Mouse (Mus musculus) embryonic facial prominence, embryonic 10.5 days (tissue): ENCODE measurements at regions not wholly inside any gene's neighbourhood (a gene's known extent, or its start where the extent isn't known, plus 50 kb on each side); places are given as distances from the start of the nearest gene placed in this dataset.

Experiments
- DNase-seq: peaks from one replicate; pipeline ENCODE4 v3.0.0-alpha.2; 2017; ENCODE audit warnings: low spot score
- H3K27ac ChIP-seq: fragments of 300-500 bp; sonication (generic); replicated peaks from 2 replicates; pipeline ENCODE4 v1.5.1; 2016; ENCODE audit warnings: mild to moderate bottlenecking
- H3K27me3 ChIP-seq: fragments of 300-500 bp; sonication (generic); replicated peaks from 2 replicates; pipeline ENCODE4 v1.6.1; 2016; ENCODE audit warnings: low read depth, mild to moderate bottlenecking; ENCODE audit not compliant: poor library complexity, severe bottlenecking
- H3K36me3 ChIP-seq: fragments of 300-500 bp; sonication (generic); replicated peaks from 2 replicates; pipeline ENCODE4 v1.6.1; 2016; ENCODE audit warnings: mild to moderate bottlenecking, moderate library complexity
- H3K4me1 ChIP-seq: fragments of 300-500 bp; sonication (generic); 2 replicates; pipeline ENCODE4 v1.6.1; 2016
- H3K4me3 ChIP-seq: fragments of 300-500 bp; sonication (generic); 2 replicates; pipeline ENCODE4 v1.5.1; 2016; ENCODE audit warnings: mild to moderate bottlenecking, moderate library complexity
- H3K9me3 ChIP-seq: fragments of 300-500 bp; sonication (generic); 2 replicates; pipeline ENCODE4 v1.6.1; 2016; ENCODE audit warnings: mild to moderate bottlenecking
- WGBS: fragments of 180-500 bp; shearing (Covaris S2); methylation state at CpG from one replicate; pipeline ENCODE4 v1.1.7; 2016; 5-methylcytosine and 5-hydroxymethylcytosine counted together

- H3K36me3 ChIP-seq, result no peaks in the 10 kb centered on the region
Observed at GRCm38 (mm10) chr4:153567329-153567973, 84.8 kb upstream of the Ajap1 start.

GRCm38 (mm10) chr4:153573180-153573769, 90.7 kb upstream of the Ajap1 start:
- Histone ChIP-seq H3K9me3 (no peaks in the 10 kb centered on the region), H3K4me3 (no peak overlapping the region), H3K36me3 (no peaks in the 10 kb centered on the region), H3K27ac (no peak overlapping the region), H3K4me1 (peaks cover 4% of the 10 kb centered on the region), H3K27me3 (0 out of 2 replicates have a peak, but pooled peaks cover 2% of the 10 kb centered on the region)
- 66% methylated on average over 9 of the region's 9 CpGs for WGBS
- no peak for DNase-seq

More at GRCm38 (mm10) chr4:153567329-153567973, 84.8 kb upstream of the Ajap1 start:
- Histone ChIP-seq H3K9me3 (no peaks in the 10 kb centered on the region), H3K4me3 (no peak overlapping the region), H3K27ac (no peak overlapping the region), H3K4me1 (no peaks in the 10 kb centered on the region), H3K27me3 (no peaks in the 10 kb centered on the region)
- DNase-seq, result no peak
- WGBS, result 29% methylated on average over 2 of the region's 2 CpGs

GRCm38 (mm10) chr4:153593291-153593690, 110.7 kb upstream of the Ajap1 start:
- 61% methylated on average over 11 of the region's 11 CpGs for WGBS
- DNase-seq, result peak; percentile 26

GRCm38 (mm10) chr4:153599794-153600370, 117.3 kb upstream of the Ajap1 start:
- H3K4me3 ChIP-seq, result no peak overlapping the region
- no peaks in the 10 kb centered on the region for H3K36me3 ChIP-seq
- no peak for DNase-seq
- H3K27ac ChIP-seq, result peak overlapping the region; percentile 48; the same call in 1 of the 2 replicates
- H3K4me1 ChIP-seq, result peaks cover 12% of the 10 kb centered on the region
- no peaks in the 10 kb centered on the region for H3K27me3 ChIP-seq
- 76% methylated on average over 11 of the region's 11 CpGs for WGBS
- no peaks in the 10 kb centered on the region for H3K9me3 ChIP-seq

More at GRCm38 (mm10) chr4:153593291-153593690, 110.7 kb upstream of the Ajap1 start:
- Histone ChIP-seq H3K27ac (no peak overlapping the region), H3K27me3 (no peaks in the 10 kb centered on the region), H3K4me1 (peaks cover 16% of the 10 kb centered on the region), H3K4me3 (no peak overlapping the region), H3K36me3 (no peaks in the 10 kb centered on the region), H3K9me3 (no peaks in the 10 kb centered on the region)

- Histone ChIP-seq H3K27me3 (no peaks in the 10 kb centered on the region), H3K4me1 (peaks cover 12% of the 10 kb centered on the region), H3K27ac (no peak overlapping the region), H3K9me3 (no peaks in the 10 kb centered on the region), H3K36me3 (no peaks in the 10 kb centered on the region), H3K4me3 (no peak overlapping the region)
- 91% methylated on average over 4 of the region's 4 CpGs for WGBS
- no peak for DNase-seq
Observed at GRCm38 (mm10) chr4:153602496-153602895, 119.9 kb upstream of the Ajap1 start.

GRCm38 (mm10) chr4:153603056-153603840, 120.6 kb upstream of the Ajap1 start:
- Histone ChIP-seq H3K27ac (no peak overlapping the region), H3K4me1 (peaks cover 12% of the 10 kb centered on the region), H3K36me3 (no peaks in the 10 kb centered on the region), H3K9me3 (no peaks in the 10 kb centered on the region), H3K4me3 (no peak overlapping the region), H3K27me3 (no peaks in the 10 kb centered on the region)
- DNase-seq, result no peak
- WGBS, result 86% methylated on average over 11 of the region's 11 CpGs

GRCm38 (mm10) chr4:153603936-153604335, 121.3 kb upstream of the Ajap1 start:
- Histone ChIP-seq H3K9me3 (no peaks in the 10 kb centered on the region), H3K27ac (no peak overlapping the region), H3K4me1 (peaks cover 12% of the 10 kb centered on the region), H3K4me3 (no peak overlapping the region), H3K36me3 (no peaks in the 10 kb centered on the region), H3K27me3 (no peaks in the 10 kb centered on the region)
- 88% methylated on average over 7 of the region's 7 CpGs for WGBS
- no peak for DNase-seq

- no peak overlapping the region for H3K27ac ChIP-seq
- H3K36me3 ChIP-seq, result no peaks in the 10 kb centered on the region
- H3K27me3 ChIP-seq, result no peaks in the 10 kb centered on the region
- DNase-seq, result no peak
- H3K9me3 ChIP-seq, result no peaks in the 10 kb centered on the region
- peaks cover 4% of the 10 kb centered on the region for H3K4me1 ChIP-seq
- WGBS, result 91% methylated on average over 16 of the region's 16 CpGs
- H3K4me3 ChIP-seq, result no peak overlapping the region
Observed at GRCm38 (mm10) chr4:153604695-153605485, 122.3 kb upstream of the Ajap1 start.

GRCm38 (mm10) chr4:153616058-153616457, 133.4 kb upstream of the Ajap1 start:
- H3K27ac ChIP-seq, result no peak overlapping the region
- no peaks in the 10 kb centered on the region for H3K27me3 ChIP-seq
- H3K9me3 ChIP-seq, result peaks cover 3% of the 10 kb centered on the region; the same call in 1 of the 2 replicates
- no peak for DNase-seq
- WGBS, result 86% methylated on average over 8 of the region's 8 CpGs
- no peaks in the 10 kb centered on the region for H3K4me1 ChIP-seq
- H3K36me3 ChIP-seq, result no peaks in the 10 kb centered on the region
- no peak overlapping the region for H3K4me3 ChIP-seq

GRCm38 (mm10) chr4:153616938-153617337, 134.3 kb upstream of the Ajap1 start:
- H3K27me3 ChIP-seq, result no peaks in the 10 kb centered on the region
- DNase-seq, result no peak
- no peak overlapping the region for H3K27ac ChIP-seq
- no peaks in the 10 kb centered on the region for H3K4me1 ChIP-seq
- H3K4me3 ChIP-seq, result no peak overlapping the region
- H3K36me3 ChIP-seq, result no peaks in the 10 kb centered on the region
- H3K9me3 ChIP-seq, result no peaks in the 10 kb centered on the region
- 85% methylated on average over 6 of the region's 6 CpGs for WGBS

GRCm38 (mm10) chr4:153620871-153621270, 138.3 kb upstream of the Ajap1 start:
- no peaks in the 10 kb centered on the region for H3K27me3 ChIP-seq
- 83% methylated on average over 5 of the region's 5 CpGs for WGBS
- no peak for DNase-seq
- H3K4me1 ChIP-seq, result no peaks in the 10 kb centered on the region
- no peaks in the 10 kb centered on the region for H3K36me3 ChIP-seq
- H3K4me3 ChIP-seq, result no peak overlapping the region
- H3K27ac ChIP-seq, result no peak overlapping the region
- no peaks in the 10 kb centered on the region for H3K9me3 ChIP-seq

GRCm38 (mm10) chr4:153631161-153631560, 148.6 kb upstream of the Ajap1 start:
- Histone ChIP-seq H3K36me3 (no peaks in the 10 kb centered on the region), H3K4me3 (no peak overlapping the region), H3K4me1 (0 out of 2 replicates have a peak, but pooled peaks cover 2% of the 10 kb centered on the region), H3K27ac (no peak overlapping the region), H3K27me3 (0 out of 2 replicates have a peak, but pooled peaks cover 12% of the 10 kb centered on the region), H3K9me3 (0 out of 2 replicates have a peak, but pooled peaks cover 5% of the 10 kb centered on the region)
- no peak for DNase-seq
- 73% methylated on average over 7 of the region's 7 CpGs for WGBS
